Mouse (Mus musculus): ENCODE data around the gene Mapk12. TPM values are rescaled to one million over a fixed set of nuclear protein-coding genes. Genes with fewer than 3 reads are reported as not detected.

The Mapk12 gene
- polyA plus RNA-seq, 1 experiment = 14.6 TPM

DNA sequence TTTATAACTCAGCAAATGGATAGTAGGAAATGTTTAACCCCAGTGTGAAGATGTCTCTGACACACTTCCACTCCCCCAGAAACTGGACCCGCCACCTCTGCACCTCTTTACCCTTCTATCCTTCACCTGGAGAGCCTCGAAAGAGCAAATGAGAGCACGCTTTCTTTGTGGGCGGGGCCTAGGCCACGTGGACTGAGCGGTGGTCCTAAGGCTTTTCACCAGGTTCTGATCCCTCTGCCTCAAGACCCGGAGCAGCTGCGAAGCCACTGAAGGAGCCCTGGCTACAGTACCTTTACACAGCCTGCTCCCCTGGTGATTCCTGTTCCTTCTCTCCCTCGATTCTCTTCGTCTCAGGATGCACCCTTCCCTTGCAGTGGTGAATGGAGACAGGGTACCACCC, 7.0 kb upstream of the Mapk12 start:
- 23% methylated on average over 10 of the region's 10 CpGs for WGBS
- no peak for TF ChIP-seq POLR2A (IDR thresholded peaks at IDR 0.05; ENCODE audit: borderline replicate concordance, control insufficient read depth, low read depth, low read length)
- no peak for TF ChIP-seq CTCF (IDR thresholded peaks at IDR 0.05; ENCODE audit: control insufficient read depth, insufficient read depth, low read length)
- no peak overlapping the region for H3K4me3 ChIP-seq (replicated peaks; ENCODE audit: control insufficient read depth, low read depth, low read length)
- no peak overlapping the region for H3K27ac ChIP-seq (ENCODE audit: control insufficient read depth, insufficient read depth, low read depth, low read length, poor library complexity)
- peaks cover 1% of the 10 kb centered on the region; the same call in 1 of the 2 replicates for H3K4me1 ChIP-seq (ENCODE audit: control insufficient read depth, insufficient read depth, low read length)

DNA sequence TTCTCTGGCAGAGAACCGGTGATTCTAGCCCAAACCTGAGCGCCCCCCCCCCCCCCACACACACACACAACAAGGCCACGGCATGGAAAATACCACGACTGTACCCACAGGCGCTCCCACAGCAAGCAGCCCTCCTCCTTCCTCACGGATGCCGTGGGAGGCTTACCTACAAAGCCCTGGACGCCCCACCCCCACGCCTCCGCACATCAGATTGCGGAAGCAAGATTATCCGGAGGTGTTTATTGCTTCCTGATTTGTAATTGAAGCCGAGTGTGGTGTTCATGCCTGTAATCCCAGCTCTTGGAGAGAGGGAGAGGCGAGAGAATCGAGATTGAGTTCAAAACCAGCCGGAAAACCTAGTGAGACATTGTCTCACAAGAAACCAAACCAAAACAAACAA, 6.5 kb upstream of the Mapk12 start:
- TF ChIP-seq CTCF (IDR thresholded peaks at IDR 0.05; ENCODE audit: control insufficient read depth, insufficient read depth, low read length) (no peak), POLR2A (IDR thresholded peaks at IDR 0.05; ENCODE audit: borderline replicate concordance, control insufficient read depth, low read depth, low read length) (no peak)
- Histone ChIP-seq H3K27ac (ENCODE audit: control insufficient read depth, insufficient read depth, low read depth, low read length, poor library complexity) (peak overlapping the region; percentile 12; the same call in 1 of the 2 replicates), H3K4me1 (ENCODE audit: control insufficient read depth, insufficient read depth, low read length) (peaks cover 1% of the 10 kb centered on the region; the same call in 1 of the 2 replicates), H3K4me3 (replicated peaks; ENCODE audit: control insufficient read depth, low read depth, low read length) (no peak overlapping the region)
- WGBS = 1% methylated on average over 16 of the region's 16 CpGs

DNA sequence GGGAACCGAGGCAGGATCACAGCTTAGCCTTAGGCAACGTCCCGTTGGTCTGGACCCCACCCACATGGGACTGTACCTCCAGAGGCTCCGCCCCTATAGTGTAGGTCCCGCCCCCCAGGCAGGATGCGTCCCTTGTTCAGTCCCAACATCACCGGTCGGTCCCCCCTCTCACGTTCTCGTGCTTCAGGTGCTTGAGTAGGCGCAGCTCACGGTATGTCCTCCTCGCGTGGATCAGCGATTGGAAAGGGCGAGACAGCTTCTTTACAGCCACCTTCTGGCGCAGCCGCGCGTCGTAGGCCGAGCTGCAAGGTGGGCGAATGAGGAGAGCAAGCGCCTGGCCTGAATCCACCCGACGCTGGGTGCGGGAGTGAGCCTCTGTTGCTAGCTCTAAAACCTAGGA, 6.0 kb upstream of the Mapk12 start:
- 4% methylated on average over 27 of the region's 27 CpGs for WGBS
- no peak for TF ChIP-seq POLR2A (IDR thresholded peaks at IDR 0.05; ENCODE audit: borderline replicate concordance, control insufficient read depth, low read depth, low read length)
- no peak for TF ChIP-seq CTCF (IDR thresholded peaks at IDR 0.05; ENCODE audit: control insufficient read depth, insufficient read depth, low read length)
- Histone ChIP-seq H3K27ac (ENCODE audit: control insufficient read depth, insufficient read depth, low read depth, low read length, poor library complexity) (peak overlapping the region; percentile 12; the same call in 1 of the 2 replicates), H3K4me3 (replicated peaks; ENCODE audit: control insufficient read depth, low read depth, low read length) (peak overlapping the region; percentile 41), H3K4me1 (ENCODE audit: control insufficient read depth, insufficient read depth, low read length) (peaks cover 1% of the 10 kb centered on the region; the same call in 1 of the 2 replicates)

DNA sequence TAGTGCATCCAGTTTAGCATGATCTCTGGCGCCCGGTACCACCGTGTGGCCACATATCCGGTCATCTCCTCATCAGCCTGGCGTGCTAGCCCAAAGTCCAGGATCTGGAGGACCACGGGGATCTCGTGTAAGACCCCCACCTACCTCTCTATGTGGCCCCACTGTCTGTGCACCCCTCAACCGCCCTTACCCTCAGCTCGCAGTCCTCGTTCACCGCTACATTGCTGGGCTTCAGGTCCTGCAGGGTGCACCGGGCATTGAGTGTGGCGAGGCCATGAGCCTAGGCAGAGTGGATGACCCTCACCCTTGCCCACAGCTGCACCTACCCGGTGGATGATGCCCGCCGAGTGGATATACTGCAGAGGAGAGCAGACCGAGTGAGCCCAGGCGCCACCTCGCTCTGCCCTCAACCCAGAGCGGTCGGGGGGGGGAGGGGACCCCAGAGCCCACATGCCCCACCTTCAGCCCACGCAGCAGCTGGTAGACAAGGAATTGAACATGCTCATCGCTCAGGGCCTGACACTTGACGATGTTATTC, 5.4 kb upstream of the Mapk12 start:
- no peak for TF ChIP-seq CTCF (IDR thresholded peaks at IDR 0.05; ENCODE audit: control insufficient read depth, insufficient read depth, low read length)
- TF ChIP-seq POLR2A (IDR thresholded peaks at IDR 0.05; ENCODE audit: borderline replicate concordance, control insufficient read depth, low read depth, low read length) = 0 out of 2 replicates have a peak, but pooled peaks have one; percentile 21
- Histone ChIP-seq H3K4me1 (ENCODE audit: control insufficient read depth, insufficient read depth, low read length) (peaks cover 1% of the 10 kb centered on the region; the same call in 1 of the 2 replicates), H3K4me3 (replicated peaks; ENCODE audit: control insufficient read depth, low read depth, low read length) (no peak overlapping the region), H3K27ac (ENCODE audit: control insufficient read depth, insufficient read depth, low read depth, low read length, poor library complexity) (no peak overlapping the region; the same call in 1 of the 2 replicates)
- 74% methylated on average over 24 of the region's 24 CpGs for WGBS

GRCm38 (mm10) chr15:89144965-89145364, 4.5 kb upstream of the Mapk12 start:
- H3K27ac ChIP-seq (ENCODE audit: control insufficient read depth, insufficient read depth, low read depth, low read length, poor library complexity) = no peak overlapping the region
- H3K4me1 ChIP-seq (ENCODE audit: control insufficient read depth, insufficient read depth, low read length) = peaks cover 1% of the 10 kb centered on the region; the same call in 1 of the 2 replicates
- 24% methylated on average over 11 of the region's 11 CpGs for WGBS
- no peak overlapping the region for H3K4me3 ChIP-seq (replicated peaks; ENCODE audit: control insufficient read depth, low read depth, low read length)
- TF ChIP-seq CTCF (IDR thresholded peaks at IDR 0.05; ENCODE audit: control insufficient read depth, insufficient read depth, low read length) = no peak

DNA sequence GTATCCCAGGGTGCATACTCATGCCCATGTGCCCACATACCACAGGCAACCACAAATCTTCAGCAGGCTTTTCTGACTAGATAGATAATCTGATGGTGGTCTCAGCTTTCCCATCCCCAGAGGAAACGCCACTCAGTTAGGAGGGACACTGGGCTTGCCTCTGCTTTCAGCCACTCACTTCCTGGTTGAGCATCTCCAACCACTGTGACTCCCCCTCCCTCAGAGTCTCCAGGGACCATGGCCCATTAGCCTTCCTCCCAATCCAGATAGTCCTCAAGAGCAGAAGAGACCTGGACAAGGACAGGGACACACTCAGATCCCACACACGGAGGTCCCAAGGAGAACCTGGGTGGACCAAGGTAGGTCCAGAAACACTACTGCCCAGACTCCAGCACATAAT, 2.6 kb upstream of the Mapk12 start:
- no peak overlapping the region for H3K27ac ChIP-seq (ENCODE audit: control insufficient read depth, insufficient read depth, low read depth, low read length, poor library complexity)
- 44% methylated on average over 2 of the region's 2 CpGs for WGBS
- H3K4me1 ChIP-seq (ENCODE audit: control insufficient read depth, insufficient read depth, low read length) = peaks cover 1% of the 10 kb centered on the region; the same call in 1 of the 2 replicates
- H3K4me3 ChIP-seq (replicated peaks; ENCODE audit: control insufficient read depth, low read depth, low read length) = no peak overlapping the region
- TF ChIP-seq POLR2A (IDR thresholded peaks at IDR 0.05; ENCODE audit: borderline replicate concordance, control insufficient read depth, low read depth, low read length) (no peak), CTCF (IDR thresholded peaks at IDR 0.05; ENCODE audit: control insufficient read depth, insufficient read depth, low read length) (no peak)

DNA sequence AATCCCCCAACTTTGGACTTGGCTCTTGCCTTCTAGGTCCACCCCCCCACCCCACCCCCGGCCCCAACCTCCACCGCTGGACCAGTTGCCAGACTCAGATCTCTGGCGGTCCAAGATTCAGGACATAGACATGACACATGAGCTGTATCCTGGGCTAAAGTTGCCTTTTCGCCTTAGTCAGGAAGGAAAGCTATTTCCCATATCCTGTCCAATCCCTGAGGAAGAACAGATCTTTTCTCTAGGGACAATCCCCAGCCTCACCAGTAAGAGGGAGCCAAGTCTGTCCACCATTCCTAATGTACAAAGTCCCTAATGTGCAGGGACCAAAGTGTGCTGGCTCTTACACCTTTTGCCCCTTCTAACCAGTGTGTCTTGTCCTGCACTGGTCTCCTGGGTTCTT, 1.4 kb upstream of the Mapk12 start:
- peaks cover 1% of the 10 kb centered on the region; the same call in 1 of the 2 replicates for H3K4me1 ChIP-seq (ENCODE audit: control insufficient read depth, insufficient read depth, low read length)
- no peak overlapping the region for H3K27ac ChIP-seq (ENCODE audit: control insufficient read depth, insufficient read depth, low read depth, low read length, poor library complexity)
- no peak for TF ChIP-seq CTCF (IDR thresholded peaks at IDR 0.05; ENCODE audit: control insufficient read depth, insufficient read depth, low read length)
- TF ChIP-seq POLR2A (IDR thresholded peaks at IDR 0.05; ENCODE audit: borderline replicate concordance, control insufficient read depth, low read depth, low read length) = no peak
- H3K4me3 ChIP-seq (replicated peaks; ENCODE audit: control insufficient read depth, low read depth, low read length) = no peak overlapping the region
- whole genome bisulfite sequencing = 47% methylated on average over 4 of the region's 4 CpGs

GRCm38 (mm10) chr15:89141443-89141842, 940 bp upstream of the Mapk12 start:
- 14% methylated on average over 5 of the region's 5 CpGs for WGBS

More at GRCm38 (mm10) chr15:89141443-89141842, 940 bp upstream of the Mapk12 start:
- Histone ChIP-seq H3K27ac (ENCODE audit: control insufficient read depth, insufficient read depth, low read depth, low read length, poor library complexity) (no peak overlapping the region), H3K4me3 (replicated peaks; ENCODE audit: control insufficient read depth, low read depth, low read length) (no peak overlapping the region), H3K4me1 (ENCODE audit: control insufficient read depth, insufficient read depth, low read length) (0 out of 2 replicates have a peak, but pooled peaks cover 1% of the 10 kb centered on the region)
- no peak for TF ChIP-seq POLR2A (IDR thresholded peaks at IDR 0.05; ENCODE audit: borderline replicate concordance, control insufficient read depth, low read depth, low read length)
- no peak for TF ChIP-seq CTCF (IDR thresholded peaks at IDR 0.05; ENCODE audit: control insufficient read depth, insufficient read depth, low read length)
